Mouse (Mus musculus) left cerebral cortex, postnatal 10 days (tissue): ENCODE data around the gene Srd5a1. TPM values are rescaled to one million over a fixed set of nuclear protein-coding genes. Genes with fewer than 3 reads are reported as not detected.
"Not testable (repeated sequence)": the region's sequence is repeated elsewhere in the genome, so short reads cannot be mapped to it uniquely, and the experiment has no call there.

Experiments
- DNase-seq, 2 experiments: peaks; one replicate each; pipeline ENCODE4 v3.0.0; 2021 to 2022; ENCODE audit warnings: low spot score in 2 of 2, mixed read lengths in 1 of 2; ENCODE audit errors: extremely low spot score in 1 of 2
- intact Hi-C: fragments of 180-260 bp; cut with DNase I; formaldehyde crosslinking; loops from one replicate; pipeline ENCODE4 v1.15.1; 2025
- total RNA-seq, 2 experiments: library from RNA; stranded (reverse); gene quantifications; 2 replicates each; pipeline ENCODE4 v1.2.3; 2021

Gene Srd5a1
- 10 to 100 TPM; 22.8 to 23.7 TPM for total RNA-seq

- intact Hi-C loops: loop anchor here (5.0 kb wide), 1 partner anchor 59 kb away; no protein-coding TSS in a partner anchor
Observed at GRCm38 (mm10) chr13:69611398-69612174, at the start of gene Srd5a1. Gene Srd5a1, minus strand, starts transcription at chr13:69611442.

DNA sequence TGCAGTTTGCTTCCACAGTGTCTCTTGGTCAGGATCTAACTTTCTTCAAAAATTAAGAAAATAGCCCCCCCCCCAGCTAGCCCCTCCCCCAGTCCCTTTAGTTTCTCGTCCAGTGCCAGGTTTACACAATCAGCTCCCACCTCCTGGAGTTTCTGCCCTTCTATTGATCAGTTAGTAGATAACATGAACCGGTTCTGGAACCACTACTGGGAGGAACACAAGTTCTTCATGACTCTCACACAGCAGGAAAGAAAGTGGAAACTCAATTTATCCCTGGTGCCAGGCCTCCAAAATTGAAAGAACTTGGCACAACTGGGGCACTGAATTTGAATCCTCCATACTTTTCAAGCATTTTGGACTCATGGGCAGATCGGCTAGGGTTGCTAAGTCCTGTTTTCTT, 43.3 kb upstream of the Srd5a1 start:
- peak in 1 of 2 experiments; percentile 2 for DNase-seq

More at GRCm38 (mm10) chr13:69611398-69612174, at the start of gene Srd5a1:
- DNase-seq: peak; percentile 99 to 100

DNA sequence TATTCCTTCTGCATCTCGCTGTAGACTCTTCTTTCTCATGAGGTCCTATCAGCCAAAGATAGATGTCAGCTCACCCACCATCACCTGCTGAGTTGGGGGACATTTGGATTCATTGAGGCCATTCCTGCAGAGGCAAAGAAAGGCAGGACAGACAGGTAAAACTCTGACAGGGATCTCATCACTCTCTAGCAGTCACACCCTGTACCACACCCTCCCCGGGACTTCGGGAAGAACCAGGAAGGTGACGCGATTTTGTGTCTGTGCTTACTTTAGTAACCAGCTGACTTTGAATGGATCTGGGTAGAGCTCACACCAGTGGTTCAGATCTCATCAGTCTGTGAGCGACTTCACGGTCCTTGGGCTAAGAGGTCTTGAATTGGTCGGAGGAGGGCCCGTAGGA, 35.2 kb upstream of the Srd5a1 start:
- DNase-seq: no peak
- intact Hi-C loops: no loop called here

More for the DNA sequence above, 43.3 kb upstream of the Srd5a1 start:
- intact Hi-C loops: no loop called here

DNA sequence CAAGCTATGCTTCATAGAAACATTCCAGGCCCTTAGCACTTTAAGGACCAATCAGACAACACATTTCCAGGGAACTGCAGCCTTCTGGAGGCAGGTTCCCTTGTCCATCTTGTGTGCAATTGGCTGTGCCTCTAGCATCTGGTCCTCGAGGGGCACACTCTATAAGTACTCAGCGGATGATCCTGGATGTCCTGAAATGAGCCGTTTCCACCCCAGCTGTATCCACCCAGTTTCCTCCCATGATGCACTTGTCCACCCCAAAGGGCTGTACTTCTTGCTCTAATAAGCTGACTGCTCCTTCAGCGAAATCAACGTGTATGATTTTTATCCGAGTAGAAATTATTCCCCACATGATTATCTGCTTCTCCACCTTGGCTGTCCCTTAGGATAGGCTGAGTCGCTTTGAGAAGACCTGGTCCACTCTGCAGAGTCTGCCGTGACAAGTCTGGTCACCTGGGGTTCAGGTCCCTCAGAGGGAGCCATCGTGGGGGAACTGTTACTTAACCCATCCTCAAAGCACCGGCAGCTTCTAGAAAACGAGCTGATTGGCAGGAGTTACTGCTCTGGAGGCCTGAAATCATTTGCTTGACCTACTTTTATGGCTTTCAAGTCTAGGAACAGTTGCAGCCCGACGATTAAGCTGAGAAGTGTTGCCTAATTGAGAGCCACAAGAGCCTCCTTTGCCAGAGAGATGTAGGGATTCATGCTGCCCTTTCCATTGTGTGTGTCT, 34.6 kb upstream of the Srd5a1 start:
- intact Hi-C loops: no loop called here
- DNase-seq: peak in 1 of 2 experiments; percentile 6

DNA sequence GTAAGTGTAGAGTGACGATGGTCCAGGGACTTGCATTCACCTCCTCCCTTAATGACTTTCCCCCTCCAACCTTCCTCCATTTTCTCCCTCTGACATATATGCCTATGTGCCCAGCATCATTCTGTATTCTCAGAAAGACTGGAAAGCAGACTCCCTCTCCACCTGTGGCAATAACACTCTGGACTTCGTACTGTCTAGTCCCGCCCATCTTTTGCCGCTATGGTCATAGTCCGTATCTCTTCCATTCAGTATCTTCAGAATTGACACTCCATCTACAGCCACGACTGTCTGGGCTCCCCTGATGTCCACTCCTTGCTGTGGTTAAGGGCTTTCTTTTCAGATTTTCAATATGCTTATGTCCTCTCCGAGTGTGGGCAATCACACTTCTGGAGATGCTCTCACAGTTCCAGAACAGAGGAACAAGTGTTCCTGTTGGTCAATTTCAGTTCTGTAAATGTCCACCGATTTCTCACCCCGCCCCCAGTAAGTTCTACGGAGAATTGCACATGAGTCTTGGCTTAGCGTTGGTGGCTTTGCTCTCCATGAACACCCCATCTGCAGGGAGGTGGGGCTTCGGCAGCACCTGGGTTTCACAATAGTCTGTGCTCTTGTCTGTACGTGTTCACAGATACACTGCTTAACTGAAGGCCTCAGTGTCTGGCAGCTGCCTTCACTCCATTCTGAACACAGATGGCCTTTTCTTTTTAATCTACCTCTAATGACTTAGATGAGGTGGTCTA, 33.4 kb upstream of the Srd5a1 start:
- DNase-seq: peak in 1 of 2 experiments; percentile 13
- intact Hi-C loops: no loop called here

GRCm38 (mm10) chr13:69643937-69644336, 32.7 kb upstream of the Srd5a1 start:
- DNase-seq: no peak
- intact Hi-C loops: no loop called here

DNA sequence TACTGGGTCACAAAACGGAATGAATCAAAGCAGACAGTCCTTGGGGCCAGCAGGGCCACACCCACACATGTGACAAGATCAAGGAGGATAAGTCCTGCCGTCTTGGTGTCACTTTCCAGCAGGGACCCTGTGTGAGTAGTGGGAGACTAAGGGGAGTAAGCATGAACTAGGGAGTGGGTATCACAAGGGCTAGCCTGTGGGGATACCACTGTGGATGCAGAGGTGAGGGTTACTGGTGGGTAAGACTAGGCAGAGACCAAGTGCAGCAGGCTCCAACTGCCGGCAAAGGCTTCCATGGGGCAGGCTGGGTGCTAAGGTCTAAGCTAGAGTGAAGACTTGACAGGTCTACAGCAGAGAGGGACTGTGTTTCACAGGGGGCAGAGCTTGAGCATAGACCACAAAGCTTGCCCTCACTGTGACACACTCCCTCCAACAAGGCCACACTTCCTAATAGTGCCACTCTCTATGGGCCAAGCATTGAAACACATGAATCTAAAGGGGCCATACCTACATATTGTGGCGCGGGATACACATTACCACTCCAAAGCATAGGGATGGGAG, 31.5 kb upstream of the Srd5a1 start:
- DNase-seq: peak in 1 of 2 experiments; percentile 5
- intact Hi-C loops: no loop called here

GRCm38 (mm10) chr13:69641017-69641416, 29.8 kb upstream of the Srd5a1 start:
- DNase-seq: peak in 1 of 2 experiments; percentile 2
- intact Hi-C loops: no loop called here

DNA sequence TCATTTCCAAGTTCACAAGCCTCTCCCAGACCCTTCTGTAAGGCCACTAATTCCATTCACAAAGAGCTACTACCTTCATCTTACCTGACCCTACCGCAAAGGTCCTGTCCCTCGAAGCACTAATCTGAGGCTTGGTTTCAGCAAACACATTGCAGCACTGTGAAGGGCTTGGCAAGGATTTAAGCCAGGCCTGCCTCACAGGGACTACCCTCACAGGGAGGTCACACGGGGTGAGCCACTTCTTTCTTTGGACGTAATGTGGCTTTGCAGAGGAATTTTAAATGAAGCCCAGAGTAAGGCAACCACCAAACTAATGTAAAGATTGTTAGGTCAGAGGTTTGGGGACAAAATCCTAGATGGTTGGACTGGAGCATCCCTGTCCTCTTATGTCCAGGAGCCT, 29.3 kb upstream of the Srd5a1 start:
- intact Hi-C loops: no loop called here
- peak in 1 of 2 experiments; percentile 12 for DNase-seq

DNA sequence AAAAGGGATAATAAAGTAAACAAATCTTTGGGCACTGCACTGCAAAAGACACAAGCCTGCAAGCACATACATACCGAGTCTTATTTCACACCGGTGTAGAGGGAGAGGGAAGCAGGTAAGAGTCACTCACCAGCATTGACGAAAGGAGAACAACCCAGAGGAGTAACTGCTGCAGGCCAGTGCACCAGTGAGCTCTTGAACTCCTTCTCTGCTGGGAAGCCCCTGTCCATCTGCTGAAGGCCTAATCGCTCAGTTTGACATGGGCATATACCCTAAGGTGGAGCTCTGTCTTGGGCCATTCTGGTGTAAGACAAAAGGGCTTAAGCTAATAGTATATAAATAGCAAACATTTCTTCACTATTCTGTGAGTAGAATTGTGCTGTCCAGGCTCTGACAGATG, 28.9 kb upstream of the Srd5a1 start:
- DNase-seq: peak in 1 of 2 experiments; percentile 5
- intact Hi-C loops: no loop called here

DNA sequence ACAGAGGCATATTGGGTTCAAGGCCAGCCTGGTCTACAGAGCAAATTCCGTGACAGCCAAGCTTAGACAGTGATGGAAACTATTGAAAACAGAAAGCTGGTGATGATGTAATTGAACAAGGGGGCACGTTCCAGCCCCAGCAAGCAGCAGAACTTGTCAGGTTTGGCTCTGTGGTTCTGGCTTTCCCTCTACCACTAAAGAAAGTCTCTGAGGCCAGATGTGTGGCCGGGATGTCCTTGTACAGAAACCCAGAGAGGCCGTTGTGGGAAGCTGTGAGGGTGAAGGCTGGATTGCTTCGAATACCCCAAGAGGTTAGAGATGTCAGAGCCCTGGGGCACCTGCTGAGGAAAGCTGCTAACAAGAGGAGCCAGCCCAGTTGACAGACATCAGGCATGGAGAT, 28.0 kb upstream of the Srd5a1 start:
- intact Hi-C loops: no loop called here

DNA sequence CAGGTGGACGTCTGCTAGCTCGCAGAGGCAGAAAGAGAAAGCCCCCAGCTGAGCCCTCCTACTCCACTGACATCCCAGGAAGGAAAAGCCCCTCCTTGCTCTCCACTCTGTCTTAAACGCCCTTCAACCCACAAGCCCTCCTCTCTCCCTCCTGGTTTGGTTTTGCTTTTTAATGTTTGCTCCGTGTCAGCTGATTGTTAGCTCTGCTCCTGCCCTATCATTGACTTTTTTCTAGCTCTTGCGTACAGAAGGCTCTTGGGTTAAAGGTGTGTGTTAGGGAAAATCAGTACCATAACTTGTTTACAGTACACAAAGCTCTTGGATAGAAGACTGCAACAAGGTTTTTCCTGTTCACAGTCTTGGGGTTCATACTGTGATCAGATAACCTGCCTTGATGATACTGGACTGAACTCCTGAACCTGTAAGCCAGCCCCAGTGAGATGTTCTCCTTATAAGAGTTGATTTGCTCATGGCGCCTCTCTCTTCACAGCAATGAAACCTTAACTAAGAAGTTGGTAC, 26.9 kb upstream of the Srd5a1 start:
- intact Hi-C loops: no loop called here
- DNase-seq: no peak

More for the DNA sequence above, 28.0 kb upstream of the Srd5a1 start:
- peak in 1 of 2 experiments; percentile 5 for DNase-seq

GRCm38 (mm10) chr13:69637657-69638056, 26.4 kb upstream of the Srd5a1 start:
- intact Hi-C loops: no loop called here
- DNase-seq: peak in 1 of 2 experiments; percentile 3

DNA sequence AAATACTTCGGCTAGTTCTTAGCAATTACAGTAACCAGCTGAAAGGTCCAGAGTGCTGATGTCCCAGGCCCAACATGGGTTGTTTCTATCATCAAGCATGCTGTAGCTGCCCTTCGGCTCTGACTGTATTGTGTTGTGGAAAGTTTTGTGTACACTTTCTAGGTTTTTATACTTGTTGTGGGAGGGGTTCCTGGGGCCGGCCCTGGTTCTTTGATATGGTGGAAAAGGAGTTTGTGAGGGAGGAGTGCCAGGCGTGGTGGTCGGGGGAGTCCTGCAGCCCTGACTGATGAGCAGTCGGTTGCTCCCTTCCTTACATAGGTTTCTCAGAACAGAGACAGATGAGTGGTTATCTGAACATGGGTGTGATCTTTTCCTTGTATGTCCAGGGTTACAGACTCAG, 25.6 kb upstream of the Srd5a1 start:
- intact Hi-C loops: no loop called here
- no peak for DNase-seq

- intact Hi-C loops: no loop called here
- no peak for DNase-seq
Observed at GRCm38 (mm10) chr13:69636375-69636774, 25.1 kb upstream of the Srd5a1 start.

DNA sequence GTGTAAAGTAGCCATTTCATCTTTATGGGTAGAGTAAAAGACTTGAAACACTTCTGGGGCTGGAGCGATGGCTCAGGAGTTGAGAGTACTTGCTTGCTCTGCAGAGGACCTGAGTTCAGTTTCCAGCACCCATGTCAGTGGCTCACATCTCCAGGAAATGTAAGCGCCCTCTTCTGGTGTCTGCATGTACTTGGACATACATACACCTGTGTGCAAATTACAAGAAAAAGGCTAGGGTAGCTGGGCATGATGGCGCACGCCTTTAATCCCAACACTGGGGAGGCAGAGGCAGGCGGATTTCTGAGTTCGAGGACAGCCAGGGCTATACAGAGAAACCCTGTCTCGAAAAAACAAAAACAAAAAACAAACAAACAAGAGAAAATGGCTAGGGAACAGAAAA, 24.6 kb upstream of the Srd5a1 start:
- intact Hi-C loops, DNase-seq: not testable (repeated sequence)

GRCm38 (mm10) chr13:69633988-69634387, 22.7 kb upstream of the Srd5a1 start:
- intact Hi-C loops: no loop called here
- no peak for DNase-seq

DNA sequence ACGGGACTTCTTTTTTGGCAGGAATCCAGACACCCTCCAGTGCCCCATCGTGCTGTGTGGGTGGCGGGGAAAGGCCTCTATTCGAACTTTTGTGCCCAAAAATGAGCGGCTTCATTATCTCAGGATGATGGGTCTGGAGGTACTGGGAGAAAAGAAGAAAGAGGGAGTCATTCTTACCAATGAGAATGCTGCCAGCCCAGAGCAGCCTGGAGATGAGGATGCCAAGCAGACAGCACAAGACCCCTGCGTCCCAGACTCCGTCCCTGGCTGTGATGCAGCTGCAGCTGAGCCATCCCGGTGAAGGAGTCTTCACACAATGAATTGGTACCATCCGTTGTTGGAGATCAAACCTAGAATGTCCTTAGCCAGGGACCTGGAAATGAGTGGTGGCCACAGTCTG, 22.3 kb upstream of the Srd5a1 start:
- no peak for DNase-seq
- intact Hi-C loops: no loop called here

- intact Hi-C loops: no loop called here
- no peak for DNase-seq
Observed at GRCm38 (mm10) chr13:69631659-69632058, 20.4 kb upstream of the Srd5a1 start.
